Mouse (Mus musculus) hindbrain, postnatal 0 days (tissue): ENCODE measurements around the gene Pde7b. TPM values are rescaled to one million over a fixed set of nuclear protein-coding genes. Genes with fewer than 3 reads are reported as not detected.

ENCODE experiments used
- ATAC-seq: fragments of 200-750 bp; cut with Nextera tagmentation; 2 replicates; pipeline ENCODE4 v1.8.0; 2017; ENCODE audit warnings: mild to moderate bottlenecking, moderate TSS enrichment, moderate library complexity
- DNase-seq: peaks from one replicate; pipeline ENCODE4 v3.0.0-alpha.2; 2015; ENCODE audit warnings: low spot score
- H3K27ac ChIP-seq: fragments of 300-500 bp; sonication (generic); 2 replicates; pipeline ENCODE4 v1.5.1; 2014; ENCODE audit warnings: mild to moderate bottlenecking
- H3K27me3 ChIP-seq: fragments of 300-500 bp; sonication (generic); 2 replicates; pipeline ENCODE4 v1.6.1; 2014; ENCODE audit warnings: low read length, mixed read lengths; ENCODE audit not compliant: insufficient read depth
- H3K36me3 ChIP-seq: fragments of 300-500 bp; sonication (generic); 2 replicates; pipeline ENCODE4 v1.6.1; 2014; ENCODE audit warnings: low read length, mixed read lengths; ENCODE audit not compliant: insufficient read depth
- H3K4me1 ChIP-seq: fragments of 300-500 bp; sonication (generic); 2 replicates; pipeline ENCODE4 v1.6.1; 2014; ENCODE audit warnings: antibody characterized with exemption, low read length, mixed read lengths; ENCODE audit not compliant: insufficient read depth
- H3K4me2 ChIP-seq: fragments of 300-500 bp; sonication (generic); 2 replicates; pipeline ENCODE4 v1.6.1; 2014; ENCODE audit warnings: low read depth, mild to moderate bottlenecking, low read length, moderate library complexity, mixed read lengths
- H3K4me3 ChIP-seq: fragments of 300-500 bp; sonication (generic); 2 replicates; pipeline ENCODE4 v1.5.1; 2014; ENCODE audit warnings: low read length
- H3K9ac ChIP-seq: fragments of 300-500 bp; sonication (generic); replicated peaks from 2 replicates; pipeline ENCODE4 v1.6.1; 2014; ENCODE audit warnings: mild to moderate bottlenecking, low read length, moderate library complexity, mixed read lengths
- H3K9me3 ChIP-seq: fragments of 300-500 bp; sonication (generic); 2 replicates; pipeline ENCODE4 v1.6.1; 2016; ENCODE audit warnings: low read length, mixed read lengths
- CTCF ChIP-seq: IDR thresholded peaks from 2 replicates; pipeline ENCODE4 v1.5.1; 2016; ENCODE audit warnings: antibody characterized with exemption, control low read depth, low read depth
- WGBS: fragments of 180-500 bp; shearing (Covaris S2); extraction: QIAGEN DNeasy Blood & Tissue Kit; methylation state at CpG from one replicate; pipeline ENCODE4 v1.1.7; 2014; 5-methylcytosine and 5-hydroxymethylcytosine counted together
- polyA plus RNA-seq: library from polyadenylated mRNA; unstranded; fragments of >200 nt; fragmentation: Nextera tagmentation; extraction: Ambion mirVana; gene quantifications from 2 replicates; pipeline ENCODE4 v1.2.1, GENCODE M21; 2015
- total RNA-seq: library from RNA; depleted of rRNA; stranded (reverse); fragments of >200 nt; gene quantifications from 2 replicates; pipeline ENCODE4 v1.2.3, GENCODE M21; 2014

Pde7b gene
- total and polyA plus RNA-seq, 2 experiments from 2014 or later = 2.3 to 7.9 TPM

GRCm38 (mm10) chr10:20723521-20723915, 1.4 kb downstream of the Pde7b start:
- Histone ChIP-seq H3K4me3 (peak overlapping the region; percentile 36), H3K27me3 (no peaks in the 10 kb centered on the region), H3K9ac (no peak overlapping the region; the same call in 1 of the 2 replicates), H3K36me3 (no peaks in the 10 kb centered on the region), H3K4me1 (no peaks in the 10 kb centered on the region), H3K4me2 (peak overlapping the region; percentile 56), H3K9me3 (no peaks in the 10 kb centered on the region), H3K27ac (peak overlapping the region; percentile 43)
- WGBS = 23% methylated on average over 3 of the region's 3 CpGs
- no peak for TF ChIP-seq CTCF
- ATAC-seq = peak; percentile 52
- DNase-seq = peak; percentile 31

GRCm38 (mm10) chr10:20722651-20723520, 2.0 kb downstream of the Pde7b start:
- Histone ChIP-seq H3K4me3 (peak overlapping the region; percentile 36), H3K9me3 (no peaks in the 10 kb centered on the region), H3K27ac (peak overlapping the region; percentile 43), H3K4me1 (no peaks in the 10 kb centered on the region), H3K9ac (0 out of 2 replicates have a peak overlapping the region, but pooled peaks have one; percentile 1), H3K27me3 (no peaks in the 10 kb centered on the region), H3K4me2 (peak overlapping the region; percentile 56), H3K36me3 (no peaks in the 10 kb centered on the region)
- peak; percentile 67 for ATAC-seq
- DNase-seq = peak; percentile 58
- WGBS = 25% methylated on average over 9 of the region's 9 CpGs
- TF ChIP-seq CTCF = no peak

GRCm38 (mm10) chr10:20719201-20719600, 5.7 kb downstream of the Pde7b start:
- Histone ChIP-seq H3K4me3 (no peak overlapping the region), H3K9me3 (no peaks in the 10 kb centered on the region), H3K9ac (no peak overlapping the region), H3K27ac (no peak overlapping the region), H3K4me1 (no peaks in the 10 kb centered on the region), H3K27me3 (no peaks in the 10 kb centered on the region), H3K36me3 (no peaks in the 10 kb centered on the region), H3K4me2 (no peak overlapping the region)
- WGBS = 44% methylated on average over 2 of the region's 2 CpGs
- ATAC-seq (no peak), DNase-seq (no peak)
- TF ChIP-seq CTCF = no peak

DNA sequence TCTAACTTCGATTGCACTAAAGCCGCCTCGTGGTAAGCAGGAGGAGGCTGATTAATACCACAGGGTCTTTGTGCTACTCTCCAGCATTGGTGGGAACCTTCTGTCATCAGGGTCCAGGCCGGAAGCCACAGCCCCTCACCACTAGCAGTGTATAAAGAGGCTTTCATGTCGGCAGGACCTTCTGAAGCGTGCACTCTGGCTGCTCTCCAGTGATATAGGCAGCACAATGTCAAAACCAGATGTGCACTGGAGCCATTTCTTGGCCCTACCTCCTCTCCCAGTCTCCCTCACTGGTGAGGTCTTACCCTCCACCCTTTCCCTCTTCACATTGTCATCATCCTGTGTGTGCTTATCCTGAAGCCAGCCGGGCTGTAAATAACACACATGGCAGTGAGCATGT, 24.2 kb downstream of the Pde7b start:
- 70% methylated on average over 7 of the region's 7 CpGs for WGBS
- Histone ChIP-seq H3K9me3 (no peaks in the 10 kb centered on the region), H3K27me3 (no peaks in the 10 kb centered on the region), H3K4me1 (no peaks in the 10 kb centered on the region), H3K27ac (no peak overlapping the region), H3K9ac (no peak overlapping the region), H3K4me3 (no peak overlapping the region), H3K4me2 (no peak overlapping the region), H3K36me3 (no peaks in the 10 kb centered on the region)
- DNase-seq = no peak
- TF ChIP-seq CTCF = no peak
- peak; percentile 56; the same call in 1 of the 2 replicates for ATAC-seq

DNA sequence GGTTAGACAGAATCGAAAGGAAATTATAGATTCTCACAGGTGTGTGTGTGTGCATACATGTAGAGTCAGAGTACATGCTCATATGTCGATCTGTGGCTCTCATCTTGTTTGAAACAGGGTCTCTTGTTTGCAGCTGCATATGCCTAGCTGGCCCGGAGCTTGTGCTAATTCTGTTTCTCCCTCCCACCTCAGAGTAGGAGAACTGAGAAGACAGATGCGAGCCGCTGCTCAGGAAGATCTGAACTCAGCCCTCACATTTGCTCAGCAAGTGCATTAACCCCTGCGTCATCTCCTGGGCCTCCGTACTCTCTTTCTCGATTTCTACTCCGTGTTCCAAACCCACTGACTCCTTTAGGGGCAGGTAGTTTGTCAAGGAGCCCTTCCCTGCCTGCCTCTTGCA, 25.0 kb downstream of the Pde7b start:
- no peaks in the 10 kb centered on the region for H3K4me1 ChIP-seq
- ATAC-seq (no peak), DNase-seq (no peak)
- no peak for TF ChIP-seq CTCF
- no peak overlapping the region for H3K4me2 ChIP-seq
- H3K9me3 ChIP-seq = no peaks in the 10 kb centered on the region
- WGBS = 93% methylated on average over 9 of the region's 9 CpGs
- H3K27me3 ChIP-seq = no peaks in the 10 kb centered on the region
- H3K27ac ChIP-seq = no peak overlapping the region
- no peak overlapping the region for H3K4me3 ChIP-seq
- no peaks in the 10 kb centered on the region for H3K36me3 ChIP-seq
- H3K9ac ChIP-seq = no peak overlapping the region

DNA sequence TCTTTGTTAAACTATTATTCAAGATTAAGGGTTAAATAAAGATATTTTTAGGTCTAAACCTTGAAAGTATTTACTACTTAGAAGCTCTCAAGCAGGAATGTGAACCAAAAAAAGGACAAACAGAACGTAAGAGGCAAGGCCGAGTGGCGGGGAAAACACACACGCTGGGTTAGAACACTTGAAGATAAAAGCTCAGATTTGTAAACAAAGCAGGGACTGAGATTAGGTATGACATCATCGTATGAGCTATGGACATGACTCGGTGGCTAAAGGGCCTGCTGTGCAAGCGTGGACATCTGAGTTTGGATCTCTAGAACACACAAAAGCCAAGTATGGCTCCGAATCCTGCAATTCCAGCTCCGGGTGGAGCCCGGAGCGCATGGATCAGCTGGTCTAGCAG, 29.2 kb downstream of the Pde7b start:
- DNase-seq (no peak), ATAC-seq (no peak)
- Histone ChIP-seq H3K27ac (no peak overlapping the region), H3K4me1 (no peaks in the 10 kb centered on the region), H3K4me3 (no peak overlapping the region), H3K4me2 (no peak overlapping the region), H3K9ac (no peak overlapping the region), H3K36me3 (no peaks in the 10 kb centered on the region), H3K27me3 (no peaks in the 10 kb centered on the region), H3K9me3 (no peaks in the 10 kb centered on the region)
- 92% methylated on average over 11 of the region's 11 CpGs for WGBS
- TF ChIP-seq CTCF = no peak

GRCm38 (mm10) chr10:20690002-20690401, 34.9 kb downstream of the Pde7b start:
- 78% methylated on average over 9 of the region's 9 CpGs for WGBS

More at GRCm38 (mm10) chr10:20690002-20690401, 34.9 kb downstream of the Pde7b start:
- no peak overlapping the region for H3K4me2 ChIP-seq
- no peak for ATAC-seq
- no peak overlapping the region for H3K9ac ChIP-seq
- H3K9me3 ChIP-seq = no peaks in the 10 kb centered on the region
- no peak for TF ChIP-seq CTCF
- H3K36me3 ChIP-seq = no peaks in the 10 kb centered on the region
- no peak overlapping the region for H3K27ac ChIP-seq
- H3K4me3 ChIP-seq = no peak overlapping the region
- no peak for DNase-seq
- no peaks in the 10 kb centered on the region for H3K27me3 ChIP-seq
- no peaks in the 10 kb centered on the region for H3K4me1 ChIP-seq
